Mouse (Mus musculus) hindbrain, embryonic 12.5 days (tissue): ENCODE measurements around the gene Il9r. TPM values are rescaled to one million over a fixed set of nuclear protein-coding genes. Genes with fewer than 3 reads are reported as not detected.

Experiments
- ATAC-seq: fragments of 200-750 bp; cut with Nextera tagmentation; 2 replicates; pipeline ENCODE4 v1.8.0; 2017; ENCODE audit warnings: moderate TSS enrichment; ENCODE audit not compliant: low FRiP score
- H3K27ac ChIP-seq: fragments of 300-500 bp; sonication (generic); 2 replicates; pipeline ENCODE4 v1.5.1; 2016; ENCODE audit warnings: mild to moderate bottlenecking
- H3K27me3 ChIP-seq: fragments of 300-500 bp; sonication (generic); 2 replicates; pipeline ENCODE4 v1.6.1; 2016; ENCODE audit warnings: mild to moderate bottlenecking
- H3K36me3 ChIP-seq: fragments of 300-500 bp; sonication (generic); 2 replicates; pipeline ENCODE4 v1.6.1; 2016; ENCODE audit warnings: mild to moderate bottlenecking
- H3K4me1 ChIP-seq: fragments of 300-500 bp; sonication (generic); 2 replicates; pipeline ENCODE4 v1.6.1; 2016
- H3K4me2 ChIP-seq: fragments of 300-500 bp; sonication (generic); replicated peaks from 2 replicates; pipeline ENCODE4 v1.6.1; 2016; ENCODE audit warnings: mild to moderate bottlenecking
- H3K4me3 ChIP-seq: fragments of 300-500 bp; sonication (generic); 2 replicates; pipeline ENCODE4 v1.5.1; 2016; ENCODE audit warnings: mild to moderate bottlenecking
- H3K9ac ChIP-seq: fragments of 300-500 bp; sonication (generic); 2 replicates; pipeline ENCODE4 v1.6.1; 2016; ENCODE audit warnings: mild to moderate bottlenecking, moderate library complexity
- H3K9me3 ChIP-seq: fragments of 300-500 bp; sonication (generic); replicated peaks from 2 replicates; pipeline ENCODE4 v1.6.1; 2016; ENCODE audit warnings: mild to moderate bottlenecking
- WGBS: fragments of 180-500 bp; shearing (Covaris S2); methylation state at CpG from one replicate; pipeline ENCODE4 v1.1.7; 2016; 5-methylcytosine and 5-hydroxymethylcytosine counted together
- polyA plus RNA-seq: library from polyadenylated mRNA; unstranded; fragments of >200 nt; fragmentation: Nextera tagmentation; extraction: Ambion mirVana; gene quantifications from 2 replicates; pipeline ENCODE4 v1.2.1, GENCODE M21; 2016

Gene Il9r
- polyA plus RNA-seq, 1 experiment from 2014 or later = not detected

DNA sequence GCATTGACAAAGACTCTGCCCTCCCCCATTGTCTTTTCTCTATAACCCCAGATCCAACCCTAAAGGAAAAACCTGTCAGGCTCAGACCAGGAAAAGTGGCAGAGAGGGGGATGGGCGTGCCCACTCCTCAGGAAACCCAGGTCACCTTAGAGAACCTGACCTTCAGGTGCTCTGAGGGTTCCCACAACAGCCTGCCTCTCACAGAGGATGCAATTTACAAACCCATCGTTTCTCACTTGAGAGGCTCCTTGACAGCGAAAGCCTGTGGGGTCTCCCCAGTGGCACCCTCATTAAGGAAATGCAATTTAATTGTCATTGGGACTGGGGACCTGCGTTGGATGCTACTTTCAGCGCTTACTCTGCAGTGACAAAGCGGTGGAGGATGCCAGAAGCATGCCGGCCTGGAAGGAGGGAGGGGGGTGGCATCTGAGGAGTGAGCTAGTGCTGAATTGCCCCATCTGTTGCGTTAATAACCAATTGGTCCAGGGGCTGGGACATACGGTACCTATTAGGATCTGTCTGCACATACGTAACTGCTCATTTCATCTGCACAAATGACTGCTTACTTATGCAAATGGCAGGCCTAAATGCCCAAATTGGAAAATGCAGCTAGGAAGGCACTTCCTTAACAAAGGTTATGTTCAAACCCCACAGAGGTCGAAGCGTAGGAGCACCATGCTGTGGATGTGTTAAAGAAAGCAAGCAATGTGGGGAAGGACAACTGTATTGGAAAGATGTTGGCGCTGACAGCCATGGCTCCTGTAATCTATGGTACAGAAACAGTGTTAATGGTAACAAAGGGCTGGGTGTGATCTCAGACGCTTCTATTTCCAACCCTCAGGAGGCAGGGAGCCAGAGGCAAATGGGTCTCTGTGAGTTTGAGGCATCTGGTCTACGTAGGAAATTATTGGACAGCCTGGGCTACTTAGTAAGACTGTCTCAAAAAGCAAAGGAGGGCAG lies 58.2 kb downstream of the Il9r start:
- Histone ChIP-seq H3K27ac (peak overlapping the region; percentile 82), H3K27me3 (no peaks in the 10 kb centered on the region), H3K4me3 (no peak overlapping the region), H3K36me3 (no peaks in the 10 kb centered on the region), H3K4me1 (peaks cover 38% of the 10 kb centered on the region), H3K9me3 (no peaks in the 10 kb centered on the region), H3K9ac (no peak overlapping the region), H3K4me2 (no peak overlapping the region)
- whole genome bisulfite sequencing = 42% methylated on average over 15 of the region's 15 CpGs
- peak; percentile 82 for ATAC-seq

DNA sequence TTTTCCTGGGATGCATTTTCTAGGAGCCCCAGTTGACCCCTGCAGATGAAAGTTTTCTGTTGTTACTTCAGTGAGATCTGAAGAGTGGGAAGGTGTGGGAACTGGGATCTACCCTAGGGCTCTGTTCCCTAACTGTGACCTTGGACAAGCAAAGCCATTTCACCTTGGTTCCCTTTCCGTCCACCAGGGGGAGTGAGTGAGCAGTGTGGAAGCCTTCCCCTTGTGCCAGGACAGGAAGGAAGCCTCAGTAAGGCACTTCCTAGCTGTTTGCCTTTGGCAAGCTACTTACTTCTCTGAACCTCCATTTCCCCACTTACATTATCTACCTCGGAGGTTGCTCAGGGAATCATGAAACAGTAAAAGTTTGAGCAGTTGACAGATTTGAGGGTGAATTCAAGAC lies 59.0 kb downstream of the Il9r start:
- no peaks in the 10 kb centered on the region for H3K27me3 ChIP-seq
- 0 out of 2 replicates have a peak overlapping the region, but pooled peaks have one; percentile 82 for H3K27ac ChIP-seq
- no peak overlapping the region for H3K4me2 ChIP-seq
- no peak overlapping the region for H3K9ac ChIP-seq
- ATAC-seq = no peak
- 20% methylated on average over 2 of the region's 2 CpGs for WGBS
- no peaks in the 10 kb centered on the region for H3K9me3 ChIP-seq
- no peak overlapping the region for H3K4me3 ChIP-seq
- H3K36me3 ChIP-seq = no peaks in the 10 kb centered on the region
- peaks cover 38% of the 10 kb centered on the region for H3K4me1 ChIP-seq

DNA sequence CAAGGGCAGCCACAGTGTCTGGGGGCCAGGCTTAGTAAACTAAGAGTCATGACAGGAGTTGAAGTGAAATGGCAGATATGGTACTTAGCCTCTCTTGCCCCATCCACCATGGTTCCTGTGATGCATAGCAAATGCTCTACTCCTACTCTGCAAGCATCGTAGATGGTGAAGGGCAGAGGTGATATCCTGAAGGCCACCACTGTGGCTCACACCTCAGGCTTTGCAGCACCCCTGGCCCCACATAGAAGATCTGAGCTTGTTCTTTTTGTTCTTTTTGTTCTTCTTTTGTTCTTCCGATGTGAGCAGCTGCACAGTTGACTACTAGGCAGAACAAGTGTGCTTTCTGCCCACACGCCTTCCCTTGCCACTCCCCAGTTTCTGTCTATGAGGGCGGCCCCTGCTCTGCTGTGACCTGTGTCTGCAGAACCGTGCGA lies 60.5 kb downstream of the Il9r start:
- H3K4me1 ChIP-seq = peaks cover 38% of the 10 kb centered on the region
- H3K27ac ChIP-seq = peak overlapping the region; percentile 44; the same call in 1 of the 2 replicates
- no peaks in the 10 kb centered on the region for H3K27me3 ChIP-seq
- H3K4me2 ChIP-seq = no peak overlapping the region
- ATAC-seq = no peak
- no peak overlapping the region for H3K9ac ChIP-seq
- no peaks in the 10 kb centered on the region for H3K9me3 ChIP-seq
- H3K4me3 ChIP-seq = no peak overlapping the region
- H3K36me3 ChIP-seq = no peaks in the 10 kb centered on the region
- WGBS = 73% methylated on average over 6 of the region's 6 CpGs

- Histone ChIP-seq H3K27ac (peak overlapping the region; percentile 79), H3K36me3 (no peaks in the 10 kb centered on the region), H3K4me3 (no peak overlapping the region), H3K4me2 (peak overlapping the region; percentile 28), H3K9me3 (no peaks in the 10 kb centered on the region), H3K9ac (no peak overlapping the region), H3K4me1 (peaks cover 38% of the 10 kb centered on the region), H3K27me3 (no peaks in the 10 kb centered on the region)
- WGBS = 32% methylated on average over 9 of the region's 9 CpGs
- peak; percentile 20 for ATAC-seq
Measured at GRCm38 (mm10) chr11:32138614-32138964, 61.5 kb downstream of the Il9r start.

GRCm38 (mm10) chr11:32137719-32138613 lies 62.1 kb downstream of the Il9r start:
- 26% methylated on average over 15 of the region's 15 CpGs for WGBS
- peak overlapping the region; percentile 79 for H3K27ac ChIP-seq
- no peak; the same call in 1 of the 2 replicates for ATAC-seq
- H3K27me3 ChIP-seq = no peaks in the 10 kb centered on the region
- peak overlapping the region; percentile 28 for H3K4me2 ChIP-seq
- H3K9me3 ChIP-seq = no peaks in the 10 kb centered on the region
- peaks cover 36% of the 10 kb centered on the region for H3K4me1 ChIP-seq
- no peaks in the 10 kb centered on the region for H3K36me3 ChIP-seq
- no peak overlapping the region for H3K4me3 ChIP-seq
- no peak overlapping the region for H3K9ac ChIP-seq

Other genes starting within 250 kb of the Il9r start
- 0.40 and 0.58 TPM in 2 replicates for gene 4930524B15Rik, start 234.7 kb downstream of the Il9r start, polyA plus RNA-seq
- 190 and 217 TPM in 2 replicates for gene Nsg2, start 199.8 kb downstream of the Il9r start, polyA plus RNA-seq
- gene Snrnp25, start 5.1 kb upstream of the Il9r start, polyA plus RNA-seq = 52.8 and 55.1 TPM in 2 replicates
- 32.8 and 33.1 TPM in 2 replicates for gene Rhbdf1, start 22.0 kb upstream of the Il9r start, polyA plus RNA-seq
- gene Mpg, start 26.2 kb upstream of the Il9r start, polyA plus RNA-seq = 30.4 and 32.3 TPM in 2 replicates
- gene Nprl3, start 67.4 kb upstream of the Il9r start, polyA plus RNA-seq = 51.3 and 51.7 TPM in 2 replicates
- 1,600 and 2,073 TPM in 2 replicates for gene Hba-x, start 76.1 kb upstream of the Il9r start, polyA plus RNA-seq
- 2,983 and 3,718 TPM in 2 replicates for gene Hba-a1, start 83.2 kb upstream of the Il9r start, polyA plus RNA-seq
- 4.6 and 5.1 TPM in 2 replicates for gene Hbq1b, start 86.7 kb upstream of the Il9r start, polyA plus RNA-seq
- gene Hba-a2, start 96.2 kb upstream of the Il9r start, polyA plus RNA-seq = 6,460 and 7,804 TPM in 2 replicates
- 0.72 TPM in 1 of 2 replicates, not detected in the other for gene Hbq1a, start 99.8 kb upstream of the Il9r start, polyA plus RNA-seq
- gene Sh3pxd2b, start 147.5 kb upstream of the Il9r start, polyA plus RNA-seq = 29.5 and 31.7 TPM in 2 replicates